Mouse (Mus musculus) erythroblast, embryonic 14.5 days (primary cell): ENCODE results near the gene Ppp1r35.

Experiments used
- GATA1 ChIP-seq: IDR thresholded peaks from 2 replicates; pipeline ENCODE4 v1.6.1; 2012; ENCODE audit warnings: low read length, inconsistent platforms, mixed read lengths
- TAL1 ChIP-seq: IDR thresholded peaks from 3 replicates; pipeline ENCODE4 v1.6.1; 2012; ENCODE audit warnings: low read length, inconsistent platforms, mixed read lengths

DNA sequence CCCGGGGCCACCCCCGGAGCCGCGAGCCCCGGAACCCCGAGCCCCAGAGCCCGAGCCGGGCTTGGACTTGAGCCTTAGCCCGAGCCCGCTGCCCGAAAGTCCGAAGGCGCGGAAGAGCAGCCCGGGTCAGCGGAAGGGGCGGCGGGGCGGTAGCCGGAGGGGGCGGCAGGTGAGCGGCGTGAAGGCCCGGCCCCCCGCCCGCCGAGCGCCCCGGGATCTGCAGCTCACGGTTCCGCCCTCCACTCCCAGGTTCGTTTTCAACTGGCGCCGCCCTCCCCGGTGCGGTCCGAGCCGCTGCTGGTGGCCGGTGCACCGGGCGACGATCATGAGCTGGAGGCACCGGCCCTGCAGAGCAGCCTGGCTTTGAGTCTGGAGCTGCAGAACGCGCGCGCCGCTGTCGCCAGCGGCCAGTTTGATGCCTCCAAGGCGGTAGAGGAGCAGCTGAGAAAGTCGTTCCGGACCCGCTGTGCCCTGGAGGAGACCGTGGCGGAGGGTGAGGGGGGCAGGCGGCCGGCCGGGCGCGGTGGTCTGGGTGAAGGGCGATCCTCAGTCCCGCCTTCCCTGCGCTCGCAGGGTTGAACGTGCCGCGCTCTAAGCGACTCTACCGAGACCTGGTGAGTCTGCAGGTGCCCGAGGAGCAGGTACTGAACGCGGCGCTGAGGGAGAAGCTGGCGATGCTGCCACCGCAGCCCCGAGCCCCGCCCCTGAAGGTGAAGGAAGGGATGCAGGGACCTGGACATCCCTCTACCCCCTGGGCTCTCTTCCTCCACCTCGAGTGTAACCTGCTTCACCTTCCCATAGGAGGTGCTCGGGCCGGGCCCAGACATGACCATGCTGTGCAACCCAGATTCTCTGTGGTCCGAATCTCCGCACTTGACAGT lies 644 bp downstream of the Ppp1r35 start:
- TF ChIP-seq GATA1, result no peak
- TF ChIP-seq TAL1, result no peak
